Mouse (Mus musculus) cerebral cortex, adult 2 months (tissue): ENCODE data around the gene Snx29.

Source experiments
- WGBS: fragments of 180-500 bp; shearing (Covaris S2); methylation state at CpG from one replicate; pipeline ENCODE4 v1.1.7; 2018; 5-methylcytosine and 5-hydroxymethylcytosine counted together

The Snx29 gene

GRCm38 (mm10) chr16:11414631-11415030, 91.9 kb downstream of the Snx29 start:
- 82% methylated on average over 2 of the region's 2 CpGs for WGBS

GRCm38 (mm10) chr16:11418183-11418588, 95.5 kb downstream of the Snx29 start:
- WGBS, result 18% methylated on average over 7 of the region's 7 CpGs

- WGBS, result 80% methylated on average over 12 of the region's 12 CpGs
Observed at GRCm38 (mm10) chr16:11420311-11421080, 97.8 kb downstream of the Snx29 start.

GRCm38 (mm10) chr16:11422165-11422564, 99.5 kb downstream of the Snx29 start:
- 93% methylated on average over 1 of the region's 1 CpGs for WGBS

- 73% methylated on average over 2 of the region's 2 CpGs for WGBS
Observed at GRCm38 (mm10) chr16:11422889-11423610, 100.3 kb downstream of the Snx29 start.

- WGBS, result 69% methylated on average over 2 of the region's 2 CpGs
Observed at GRCm38 (mm10) chr16:11423611-11424297, 101.0 kb downstream of the Snx29 start.

GRCm38 (mm10) chr16:11424568-11425145, 101.9 kb downstream of the Snx29 start:
- 70% methylated on average over 9 of the region's 9 CpGs for WGBS

GRCm38 (mm10) chr16:11425279-11425678, 102.6 kb downstream of the Snx29 start:
- WGBS, result 71% methylated on average over 7 of the region's 7 CpGs

GRCm38 (mm10) chr16:11426810-11427537, 104.3 kb downstream of the Snx29 start:
- 90% methylated on average over 8 of the region's 8 CpGs for WGBS

- WGBS, result 87% methylated on average over 3 of the region's 3 CpGs
Observed at GRCm38 (mm10) chr16:11429784-11430183, 107.1 kb downstream of the Snx29 start.

GRCm38 (mm10) chr16:11430520-11430919, 107.8 kb downstream of the Snx29 start:
- WGBS, result 77% methylated on average over 6 of the region's 6 CpGs

- WGBS, result over 99% methylated on average over 3 of the region's 3 CpGs
Observed at GRCm38 (mm10) chr16:11437641-11438040, 114.9 kb downstream of the Snx29 start.

- WGBS, result 64% methylated on average over 6 of the region's 6 CpGs
Observed at GRCm38 (mm10) chr16:11439417-11439816, 116.7 kb downstream of the Snx29 start.

- 77% methylated on average over 4 of the region's 4 CpGs for WGBS
Observed at GRCm38 (mm10) chr16:11441616-11442015, 118.9 kb downstream of the Snx29 start.

GRCm38 (mm10) chr16:11444626-11445025, 121.9 kb downstream of the Snx29 start:
- 86% methylated on average over 1 of the region's 1 CpGs for WGBS

- WGBS, result 96% methylated on average over 4 of the region's 4 CpGs
Observed at GRCm38 (mm10) chr16:11446977-11447376, 124.3 kb downstream of the Snx29 start.

- 97% methylated on average over 5 of the region's 5 CpGs for WGBS
Observed at GRCm38 (mm10) chr16:11447905-11448304, 125.2 kb downstream of the Snx29 start.

GRCm38 (mm10) chr16:11448696-11449095, 126.0 kb downstream of the Snx29 start:
- WGBS, result 95% methylated on average over 4 of the region's 4 CpGs

- 90% methylated on average over 4 of the region's 4 CpGs for WGBS
Observed at GRCm38 (mm10) chr16:11449344-11449743, 126.6 kb downstream of the Snx29 start.

GRCm38 (mm10) chr16:11450626-11451025, 127.9 kb downstream of the Snx29 start:
- WGBS, result 90% methylated on average over 4 of the region's 4 CpGs

- WGBS, result 96% methylated on average over 4 of the region's 4 CpGs
Observed at GRCm38 (mm10) chr16:11454871-11455270, 132.2 kb downstream of the Snx29 start.
